Mouse (Mus musculus) hindbrain, embryonic 12.5 days (tissue): ENCODE results near the gene 1700021F07Rik. TPM values are rescaled to one million over a fixed set of nuclear protein-coding genes. Genes with fewer than 3 reads are reported as not detected.

Experiments used
- polyA plus RNA-seq: library from polyadenylated mRNA; unstranded; fragments of >200 nt; fragmentation: Nextera tagmentation; extraction: Ambion mirVana; gene quantifications from 2 replicates; pipeline ENCODE4 v1.2.1, GENCODE M21; 2016

1700021F07Rik gene
- polyA plus RNA-seq, 1 experiment from 2014 or later: not detected

Other genes with a start within 250 kb of the 1700021F07Rik start
- gene Pmepa1, start 246.1 kb upstream of the 1700021F07Rik start, polyA plus RNA-seq: 5.6 and 6.3 TPM in 2 replicates
- gene Ankrd60, start 55.8 kb downstream of the 1700021F07Rik start, polyA plus RNA-seq: not detected in 2 replicates
- gene Rab22a, start 137.2 kb downstream of the 1700021F07Rik start, polyA plus RNA-seq: 51.1 and 51.4 TPM in 2 replicates
- gene 1700010B08Rik, start 196.8 kb downstream of the 1700021F07Rik start, polyA plus RNA-seq: not detected in 2 replicates
- 10.7 and 14.2 TPM in 2 replicates for gene Vapb, start 214.9 kb downstream of the 1700021F07Rik start, polyA plus RNA-seq